Mouse (Mus musculus): ENCODE measurements around the gene Tnfsf13. TPM values are rescaled to one million over a fixed set of nuclear protein-coding genes. Genes with fewer than 3 reads are reported as not detected.
A peak's percentile ranks its signal among the peaks of the same experiment; 100 is the strongest.
"Not testable (repeated sequence)": the region's sequence is repeated elsewhere in the genome, so short reads cannot be mapped to it uniquely, and the experiment has no call there.

Gene Tnfsf13
- polyA plus RNA-seq, 1 experiment, result 7.5 TPM

DNA sequence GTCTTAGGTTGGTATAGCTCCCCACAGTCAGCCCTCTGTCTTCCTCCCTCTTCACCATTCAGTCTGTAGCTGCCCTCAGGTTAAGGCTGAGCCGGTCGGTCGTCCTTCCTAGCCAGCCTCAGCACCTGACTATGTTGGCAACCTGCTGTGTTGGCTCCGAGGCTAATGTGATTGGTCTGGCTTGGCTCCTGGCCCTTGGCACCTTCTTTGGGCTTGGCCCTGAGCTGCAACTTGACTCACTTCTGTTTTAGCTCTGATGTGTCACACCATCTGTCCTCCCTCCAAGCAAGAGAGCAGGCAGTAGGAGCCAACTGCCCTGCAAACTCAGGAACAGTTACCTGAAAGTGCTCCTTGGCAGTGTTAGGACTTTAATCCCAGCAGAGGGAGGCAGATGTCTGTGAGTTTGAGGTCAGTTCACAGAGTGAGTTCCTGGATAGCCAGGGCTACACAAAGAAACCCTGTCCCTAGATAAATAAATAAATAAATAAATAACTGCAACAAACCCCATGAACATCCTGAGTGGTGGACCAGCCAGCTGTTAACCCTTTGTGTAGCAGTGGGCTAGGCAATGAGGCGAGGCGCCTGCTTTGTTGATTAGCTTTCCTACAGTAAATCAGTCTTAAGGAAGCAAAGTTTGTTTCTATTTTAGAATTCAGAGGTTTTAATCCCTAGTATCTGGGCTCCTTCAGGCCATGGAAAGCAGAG lies 21.3 kb upstream of the Tnfsf13 start:
- Histone ChIP-seq H3K4me1 (ENCODE audit: control insufficient read depth, insufficient read depth, low read length) (no peaks in the 10 kb centered on the region), H3K27ac (ENCODE audit: insufficient read depth, low read length) (no peak overlapping the region)
- TF ChIP-seq CTCF (IDR thresholded peaks at IDR 0.05; ENCODE audit: extremely low read depth, insufficient read depth, low read length), result no peak
- no peak for TF ChIP-seq POLR2A (IDR thresholded peaks at IDR 0.05; ENCODE audit: extremely low read depth, insufficient read depth, low read length)

DNA sequence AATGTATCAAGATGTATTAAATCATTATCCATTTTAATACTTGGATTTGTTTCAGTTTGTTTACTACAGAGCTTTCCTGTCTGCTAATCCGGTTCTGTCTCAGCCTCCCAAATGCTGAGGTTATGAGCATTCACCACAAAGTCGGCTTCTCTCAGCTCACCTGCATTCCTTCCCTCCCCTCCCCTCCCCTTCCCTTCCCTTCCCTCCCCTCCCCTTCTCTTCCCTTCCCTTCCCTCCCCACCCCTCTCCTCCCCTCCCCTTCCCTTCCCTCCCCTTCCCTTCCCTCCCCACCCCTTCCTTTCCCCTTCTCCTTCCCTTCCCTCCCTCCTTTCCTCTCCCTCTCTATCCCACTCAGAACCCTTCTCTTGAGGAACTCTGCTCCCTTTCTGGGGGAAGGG lies 19.0 kb upstream of the Tnfsf13 start:
- H3K4me3 ChIP-seq (ENCODE audit: insufficient read depth, low read length), result no peak overlapping the region
- no peaks in the 10 kb centered on the region for H3K4me1 ChIP-seq (ENCODE audit: control insufficient read depth, insufficient read depth, low read length)
- no peak overlapping the region for H3K27ac ChIP-seq (ENCODE audit: insufficient read depth, low read length)
- TF ChIP-seq POLR2A (IDR thresholded peaks at IDR 0.05; ENCODE audit: extremely low read depth, insufficient read depth, low read length) (no peak), CTCF (IDR thresholded peaks at IDR 0.05; ENCODE audit: extremely low read depth, insufficient read depth, low read length) (no peak)

More for the DNA sequence above, 21.3 kb upstream of the Tnfsf13 start:
- no peak overlapping the region for H3K4me3 ChIP-seq (ENCODE audit: insufficient read depth, low read length)

DNA sequence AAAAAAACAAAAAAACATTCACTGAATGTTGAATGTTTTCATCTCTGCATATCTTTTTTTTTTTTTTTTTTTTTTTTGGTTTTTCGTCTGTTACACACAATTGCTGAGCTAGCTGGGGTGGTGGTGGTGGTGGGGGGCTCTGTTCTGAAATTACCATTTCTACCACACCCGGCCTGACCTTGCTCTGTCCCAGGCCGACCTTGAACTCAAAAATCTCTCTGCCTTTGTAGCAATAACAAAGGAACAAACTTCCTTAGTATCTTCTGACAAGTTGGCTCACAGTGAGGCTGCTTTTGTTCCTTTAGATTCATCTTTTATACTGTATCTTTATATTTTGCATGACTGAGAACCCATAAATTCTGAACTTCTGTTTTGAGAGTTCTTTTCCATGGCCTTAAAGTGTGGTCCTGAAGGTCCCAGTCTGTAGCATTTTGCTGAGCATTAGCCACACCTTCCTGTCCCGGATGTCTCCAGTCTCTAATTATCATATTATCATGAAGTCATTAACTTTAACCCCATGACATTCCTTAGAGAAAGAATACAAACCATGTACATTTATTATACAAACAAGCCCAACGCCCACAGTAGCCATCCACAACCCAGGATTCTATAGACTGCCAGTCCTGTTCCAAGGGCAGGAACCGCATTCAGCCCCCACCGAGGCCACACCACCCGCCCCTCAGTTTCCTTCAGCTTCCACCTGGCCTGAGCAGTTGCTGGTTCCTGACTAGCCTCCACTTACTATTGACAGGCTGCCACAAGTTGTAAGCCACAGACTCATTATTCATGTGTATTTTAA lies 18.4 kb upstream of the Tnfsf13 start:
- no peaks in the 10 kb centered on the region for H3K4me1 ChIP-seq (ENCODE audit: control insufficient read depth, insufficient read depth, low read length)
- H3K4me3 ChIP-seq (ENCODE audit: insufficient read depth, low read length), result no peak overlapping the region
- no peak for TF ChIP-seq POLR2A (IDR thresholded peaks at IDR 0.05; ENCODE audit: extremely low read depth, insufficient read depth, low read length)
- TF ChIP-seq CTCF (IDR thresholded peaks at IDR 0.05; ENCODE audit: extremely low read depth, insufficient read depth, low read length), result no peak
- H3K27ac ChIP-seq (ENCODE audit: insufficient read depth, low read length), result no peak overlapping the region

DNA sequence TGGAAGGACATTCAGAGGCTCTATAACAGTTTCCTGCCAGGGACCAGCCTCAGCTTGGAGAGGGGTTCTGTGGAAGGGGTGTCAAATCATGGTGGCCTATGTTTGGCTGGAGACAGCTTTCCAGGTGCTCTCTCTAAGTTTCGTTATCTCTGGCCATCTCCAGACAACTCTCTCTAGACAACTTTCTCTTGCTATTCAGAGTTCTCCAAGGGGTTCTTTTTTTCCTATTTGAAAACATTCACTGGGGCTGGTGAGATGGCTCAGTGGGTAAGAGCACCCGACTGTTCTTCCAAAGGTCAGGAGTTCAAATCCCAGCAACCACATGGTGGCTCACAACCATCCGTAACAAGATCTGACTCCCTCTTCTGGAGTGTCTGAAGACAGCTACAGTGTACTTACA lies 17.8 kb upstream of the Tnfsf13 start:
- not testable (repeated sequence) for H3K27ac ChIP-seq (ENCODE audit: insufficient read depth, low read length); H3K4me3 ChIP-seq (ENCODE audit: insufficient read depth, low read length); H3K4me1 ChIP-seq (ENCODE audit: control insufficient read depth, insufficient read depth, low read length)

DNA sequence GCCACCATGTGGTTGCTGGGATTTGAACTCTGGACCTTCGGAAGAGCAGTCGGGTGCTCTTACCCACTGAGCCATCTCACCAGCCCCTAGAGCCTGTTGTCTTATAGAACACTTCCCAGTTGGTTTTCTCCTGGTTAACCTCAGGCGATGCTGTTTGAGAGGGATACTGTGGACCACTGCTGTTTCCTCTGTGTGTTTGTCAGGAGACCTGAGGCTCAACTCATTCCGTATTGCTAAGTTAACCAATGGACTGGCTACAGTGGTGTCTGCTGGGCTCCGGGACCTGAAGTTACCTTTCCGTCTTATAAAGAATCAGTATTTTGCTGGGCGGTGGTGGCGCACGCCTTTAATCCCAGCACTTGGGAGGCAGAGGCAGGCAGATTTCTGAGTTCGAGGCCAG lies 17.3 kb upstream of the Tnfsf13 start:
- not testable (repeated sequence) for H3K4me3 ChIP-seq (ENCODE audit: insufficient read depth, low read length); H3K27ac ChIP-seq (ENCODE audit: insufficient read depth, low read length); H3K4me1 ChIP-seq (ENCODE audit: control insufficient read depth, insufficient read depth, low read length)

DNA sequence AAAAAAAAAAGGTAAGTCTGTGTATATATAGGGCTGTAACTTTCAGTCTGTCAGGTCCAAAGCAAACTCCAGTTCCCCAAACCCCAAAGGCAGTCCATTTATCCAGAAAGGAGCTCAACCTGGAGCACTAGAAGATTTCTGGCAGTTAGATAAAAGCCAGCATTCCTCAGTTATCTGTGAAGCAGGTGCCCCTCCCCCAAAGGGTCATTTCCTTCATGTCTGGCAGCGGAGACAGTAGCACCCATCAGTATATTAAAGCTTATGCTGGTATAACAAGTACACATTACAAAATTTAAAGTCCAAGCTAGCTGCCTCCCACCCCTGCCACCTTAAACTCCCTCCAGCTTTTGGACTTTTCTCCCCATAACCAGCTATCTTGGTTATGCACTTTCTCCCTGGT lies 14.0 kb upstream of the Tnfsf13 start:
- H3K27ac ChIP-seq (ENCODE audit: insufficient read depth, low read length), result no peak overlapping the region

DNA sequence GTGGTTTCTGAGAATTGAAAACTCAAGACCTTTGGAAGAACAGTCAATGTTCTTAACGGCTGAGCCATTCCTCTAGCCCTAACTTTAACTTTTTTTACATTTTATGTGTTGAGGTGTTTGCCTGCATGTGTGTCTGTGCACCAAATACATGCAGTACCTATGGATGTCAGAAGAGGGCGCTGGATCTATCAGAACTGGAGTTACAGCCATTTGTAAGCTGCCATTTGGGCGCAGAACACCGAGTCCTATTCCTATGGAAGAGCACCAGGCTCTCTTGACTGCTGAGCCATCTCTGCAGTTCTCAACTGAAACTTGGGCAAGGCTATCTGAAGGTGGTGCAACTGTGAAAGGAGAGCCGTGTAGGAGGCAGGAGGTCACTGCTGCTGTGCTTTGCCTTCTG lies 13.0 kb upstream of the Tnfsf13 start:
- no peak overlapping the region for H3K27ac ChIP-seq (ENCODE audit: insufficient read depth, low read length)
- TF ChIP-seq POLR2A (IDR thresholded peaks at IDR 0.05; ENCODE audit: extremely low read depth, insufficient read depth, low read length), result no peak
- no peak for TF ChIP-seq CTCF (IDR thresholded peaks at IDR 0.05; ENCODE audit: extremely low read depth, insufficient read depth, low read length)
- H3K4me1 ChIP-seq (ENCODE audit: control insufficient read depth, insufficient read depth, low read length), result no peaks in the 10 kb centered on the region; the same call in 1 of the 2 replicates
- H3K4me3 ChIP-seq (ENCODE audit: insufficient read depth, low read length), result no peak overlapping the region

More for the DNA sequence above, 14.0 kb upstream of the Tnfsf13 start:
- Histone ChIP-seq H3K4me3 (ENCODE audit: insufficient read depth, low read length) (no peak overlapping the region), H3K4me1 (ENCODE audit: control insufficient read depth, insufficient read depth, low read length) (no peaks in the 10 kb centered on the region; the same call in 1 of the 2 replicates)
- TF ChIP-seq CTCF (IDR thresholded peaks at IDR 0.05; ENCODE audit: extremely low read depth, insufficient read depth, low read length), result no peak
- no peak for TF ChIP-seq POLR2A (IDR thresholded peaks at IDR 0.05; ENCODE audit: extremely low read depth, insufficient read depth, low read length)

DNA sequence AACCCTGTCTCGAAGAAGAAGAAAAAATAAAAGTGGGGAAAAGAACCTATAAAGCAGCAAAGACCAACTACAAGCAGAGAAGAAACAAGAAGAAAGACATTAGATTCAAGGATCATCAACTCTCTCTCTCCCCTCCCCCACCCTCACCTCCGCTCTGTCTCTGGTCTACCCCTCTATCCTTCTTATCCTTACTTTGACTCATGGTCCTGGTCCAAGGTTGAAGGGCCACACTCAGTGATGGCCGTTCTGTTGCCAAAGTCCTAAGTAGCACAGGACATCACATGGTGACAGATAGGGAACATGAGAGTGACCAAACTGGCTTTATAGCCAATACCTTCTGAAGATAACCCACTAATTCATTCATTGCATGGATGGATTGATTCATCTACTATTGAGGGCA lies 11.8 kb upstream of the Tnfsf13 start:
- Histone ChIP-seq H3K4me3 (ENCODE audit: insufficient read depth, low read length) (no peak overlapping the region), H3K27ac (ENCODE audit: insufficient read depth, low read length) (no peak overlapping the region), H3K4me1 (ENCODE audit: control insufficient read depth, insufficient read depth, low read length) (no peaks in the 10 kb centered on the region; the same call in 1 of the 2 replicates)
- TF ChIP-seq POLR2A (IDR thresholded peaks at IDR 0.05; ENCODE audit: extremely low read depth, insufficient read depth, low read length), result no peak
- no peak for TF ChIP-seq CTCF (IDR thresholded peaks at IDR 0.05; ENCODE audit: extremely low read depth, insufficient read depth, low read length)

DNA sequence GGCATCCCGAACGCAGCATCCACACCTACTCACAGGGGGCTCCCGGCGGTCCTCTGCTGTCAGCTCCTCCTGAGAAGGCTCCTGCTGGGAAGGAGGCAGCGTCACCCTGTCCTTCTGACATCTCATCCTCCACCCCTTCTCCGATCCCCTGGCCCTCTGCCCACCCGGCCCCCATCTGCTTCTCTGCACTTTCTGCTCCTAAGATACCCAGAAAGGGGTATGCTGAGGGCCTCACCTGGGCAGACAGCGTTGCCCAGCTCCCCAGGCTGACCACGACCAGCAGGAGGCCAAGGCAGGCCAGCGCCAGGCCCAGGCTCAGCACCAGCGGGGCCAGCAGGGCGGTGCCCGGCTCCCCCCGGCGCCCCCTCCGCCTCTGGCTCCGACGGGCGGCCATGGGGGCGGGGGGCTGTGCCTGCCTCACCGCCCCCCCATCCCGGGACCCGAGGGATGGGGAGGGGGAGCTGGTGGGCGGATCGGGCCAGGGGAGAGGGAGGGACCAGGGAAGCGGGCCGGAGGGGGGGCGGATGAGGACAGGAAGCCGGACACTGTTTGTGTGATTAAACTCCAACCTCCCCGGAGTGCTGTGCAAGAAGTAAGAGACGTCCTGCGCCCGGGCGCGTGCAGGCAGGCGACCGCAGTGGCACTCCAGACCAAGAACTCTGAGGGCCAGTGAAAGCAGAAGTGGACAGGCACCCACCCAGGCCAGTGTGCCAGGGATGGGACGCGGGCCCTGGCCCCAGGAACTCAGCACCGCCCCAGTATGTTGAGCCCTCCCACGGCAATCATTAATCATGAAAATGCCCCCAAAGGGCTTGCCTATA lies 10.0 kb upstream of the Tnfsf13 start, which contains the start of the genes Tnfsf12 and Tnfsfm13:
Gene Tnfsf12 (minus strand): TSS at position 489 of the 821 bp plus-strand sequence.
Gene Tnfsfm13 (minus strand): TSS at position 738 of the 821 bp plus-strand sequence.
- TF ChIP-seq POLR2A (IDR thresholded peaks at IDR 0.05; ENCODE audit: extremely low read depth, insufficient read depth, low read length) (peak; percentile 37; the same call in 1 of the 2 replicates), CTCF (IDR thresholded peaks at IDR 0.05; ENCODE audit: extremely low read depth, insufficient read depth, low read length) (no peak)
- Histone ChIP-seq H3K4me3 (ENCODE audit: insufficient read depth, low read length) (peak within 1 kb of the TSS; percentile 35), H3K4me1 (ENCODE audit: control insufficient read depth, insufficient read depth, low read length) (no peaks in the 10 kb centered on the region; the same call in 1 of the 2 replicates), H3K27ac (ENCODE audit: insufficient read depth, low read length) (peak within 1 kb of the TSS; percentile 67)
